Mouse (Mus musculus) brain, embryonic 14.5 days (tissue): ENCODE results near the gene Rps12.

Experiments used
- CTCF ChIP-seq: fragments of 200-500 bp; IDR thresholded peaks from 2 replicates; pipeline ENCODE4 v1.5.1; 2012; ENCODE audit warnings: inconsistent platforms, mild to moderate bottlenecking, moderate library complexity, borderline replicate concordance; ENCODE audit not compliant: insufficient read depth, insufficient read length; ENCODE audit errors: extremely low read depth
- POLR2A ChIP-seq: fragments of 200-500 bp; IDR thresholded peaks from 2 replicates; pipeline ENCODE4 v1.6.1; 2012; ENCODE audit warnings: mild to moderate bottlenecking, inconsistent platforms, borderline replicate concordance; ENCODE audit not compliant: poor library complexity, insufficient read depth, insufficient read length, severe bottlenecking; ENCODE audit errors: extremely low read depth

- TF ChIP-seq CTCF = peak; percentile 32; the same call in 1 of the 2 replicates
- no peak for TF ChIP-seq POLR2A
Observed at GRCm38 (mm10) chr10:23777288-23777945, 9.7 kb downstream of the Rps12 start.
